Mouse (Mus musculus): Measurements from ENCODE around the gene Snrk.

DNA sequence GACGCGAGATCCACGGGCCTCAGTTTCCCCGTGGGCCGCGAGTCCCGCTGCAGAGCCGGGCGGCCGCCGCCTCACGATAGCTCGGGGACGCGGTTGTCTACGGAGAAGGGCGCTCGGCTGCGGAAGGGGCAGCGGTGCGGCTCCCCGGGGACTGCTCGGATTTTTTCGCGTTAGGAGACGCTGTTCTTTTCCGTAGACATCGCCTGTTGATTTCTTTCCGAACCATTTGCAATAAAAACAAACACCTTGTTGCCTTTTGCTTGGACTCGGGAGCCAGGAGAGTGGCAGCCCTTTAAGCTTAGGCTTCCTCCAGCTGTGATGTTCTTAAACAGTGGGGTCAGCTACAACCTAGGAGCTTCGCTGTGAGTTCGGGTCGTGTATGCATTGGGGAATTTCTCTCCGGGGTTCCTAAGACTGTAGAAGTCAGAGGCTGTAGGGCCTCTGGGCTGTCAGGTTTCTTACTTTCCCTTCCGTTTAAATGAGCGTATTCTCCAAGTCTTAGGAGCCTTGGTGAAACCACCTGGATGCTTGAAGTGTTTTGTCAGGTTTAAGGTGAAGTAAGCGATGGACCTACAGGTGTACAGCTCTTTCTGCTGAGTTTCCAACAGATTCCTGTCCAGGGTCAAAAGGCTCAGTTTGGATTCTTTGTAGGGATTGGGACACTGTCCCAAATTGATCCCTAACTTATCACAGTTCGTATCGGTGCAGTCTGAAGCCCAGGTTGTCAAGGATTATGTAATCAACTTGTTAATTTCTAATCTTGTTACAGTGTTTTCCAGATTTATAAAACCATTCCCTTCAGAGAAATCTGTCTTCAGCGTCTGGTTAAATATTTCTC is 845 bp downstream of the Snrk start:
- TF ChIP-seq CTCF (IDR thresholded peaks at IDR 0.05), result no peak
- TF ChIP-seq EP300 (IDR thresholded peaks at IDR 0.05), result no peak
